Mouse (Mus musculus) fibroblast of lung, adult 2 months (primary cell): ENCODE data around the gene Edem2.
A peak's percentile ranks its signal among the peaks of the same experiment; 100 is the strongest.

Experiments used
- DNase-seq: peaks from one replicate; pipeline ENCODE4 v3.0.0-alpha.2; 2011; ENCODE audit warnings: low read depth

Edem2 gene

GRCm38 (mm10) chr2:155687746-155688145 is 41.5 kb downstream of the Edem2 start:
- DNase-seq = no peak

- DNase-seq = no peak
Measured at GRCm38 (mm10) chr2:155686572-155686971, 42.7 kb downstream of the Edem2 start.

- DNase-seq = no peak
Measured at GRCm38 (mm10) chr2:155683821-155684220, 45.5 kb downstream of the Edem2 start.

GRCm38 (mm10) chr2:155683137-155683536 is 46.1 kb downstream of the Edem2 start:
- no peak for DNase-seq

DNA sequence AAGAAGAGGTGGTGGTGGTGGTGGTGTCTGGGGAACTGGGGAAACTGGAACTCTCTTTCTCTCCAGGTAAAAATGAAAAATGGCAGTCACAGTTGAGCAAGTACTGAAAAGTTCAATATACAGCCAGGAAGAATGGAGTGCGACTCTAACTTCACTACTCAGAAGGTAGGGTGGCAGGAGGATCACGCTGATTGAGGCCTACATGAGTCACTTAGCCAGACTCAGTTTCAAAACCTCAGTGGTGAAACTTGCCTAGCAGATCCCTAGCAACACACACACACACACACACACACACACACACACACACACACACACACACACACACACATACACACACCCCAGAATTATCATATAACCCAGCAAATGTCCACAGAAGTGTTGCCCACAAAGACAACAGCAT is 47.4 kb downstream of the Edem2 start:
- no peak for DNase-seq

DNA sequence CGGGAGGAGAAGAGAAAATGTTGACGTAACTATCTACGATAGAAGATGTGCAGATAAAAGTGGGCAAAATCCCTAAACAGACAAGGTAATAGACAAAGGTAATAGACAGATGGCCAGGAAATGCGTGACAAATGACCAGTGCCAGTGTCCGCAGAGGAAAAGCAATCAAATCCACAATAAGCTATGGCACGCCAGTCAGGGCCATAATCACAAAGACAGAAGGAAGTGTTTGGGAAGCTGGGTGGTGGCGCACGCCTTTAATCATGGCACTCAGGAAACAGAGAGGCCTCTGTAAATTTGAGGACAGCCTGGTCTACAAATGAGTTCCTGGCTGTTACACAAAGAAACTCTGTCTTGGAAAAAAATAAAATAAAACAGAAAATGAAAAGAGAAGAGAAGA is 48.1 kb downstream of the Edem2 start:
- DNase-seq = no peak

GRCm38 (mm10) chr2:155680591-155680990 is 48.7 kb downstream of the Edem2 start:
- no peak for DNase-seq

DNA sequence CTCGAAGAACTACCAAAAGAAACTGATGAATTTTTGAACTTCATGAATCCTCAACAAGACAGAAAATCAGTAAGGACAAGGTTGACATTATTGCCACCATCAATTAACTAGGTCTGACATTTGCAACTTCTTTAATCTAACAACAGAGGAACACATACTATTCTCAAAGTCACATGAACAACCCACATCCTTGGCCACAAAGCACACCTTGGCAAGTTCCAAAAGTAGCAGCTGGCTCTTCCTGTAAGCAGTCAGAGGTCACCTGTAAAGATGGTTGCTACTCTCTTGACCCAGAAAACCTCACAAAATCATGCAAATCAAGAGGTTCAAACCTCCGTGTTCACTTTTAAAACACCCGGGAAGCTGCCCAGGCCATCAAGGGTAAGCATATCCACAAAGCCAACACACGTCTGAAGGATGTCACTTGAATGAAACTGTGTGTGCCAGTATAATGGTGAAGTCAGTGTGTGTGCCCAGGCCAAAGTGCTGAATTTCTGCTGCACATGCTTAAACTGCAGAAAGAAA is 49.6 kb downstream of the Edem2 start:
- DNase-seq = no peak

DNA sequence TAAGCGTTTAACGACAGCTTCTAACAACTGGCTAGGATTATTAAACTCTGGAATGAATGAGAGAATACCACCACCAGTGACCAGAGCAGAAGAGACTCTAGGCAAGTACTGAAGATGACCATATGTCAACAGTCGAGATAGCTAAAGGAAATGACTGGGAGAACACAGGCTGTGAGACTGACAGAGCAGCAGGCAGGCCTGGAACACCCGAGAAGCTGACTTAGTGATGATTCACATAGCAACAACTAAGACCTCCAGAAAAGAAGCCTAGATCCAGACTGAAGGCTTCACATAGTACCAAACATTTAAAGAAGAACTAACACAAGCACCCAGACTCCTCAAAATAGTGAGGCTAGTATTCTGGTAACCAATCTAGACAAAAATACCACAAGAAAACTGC is 54.2 kb downstream of the Edem2 start:
- DNase-seq = no peak

GRCm38 (mm10) chr2:155673546-155673945 is 55.7 kb downstream of the Edem2 start:
- no peak for DNase-seq

GRCm38 (mm10) chr2:155671236-155671635 is 58.0 kb downstream of the Edem2 start:
- DNase-seq = no peak

DNA sequence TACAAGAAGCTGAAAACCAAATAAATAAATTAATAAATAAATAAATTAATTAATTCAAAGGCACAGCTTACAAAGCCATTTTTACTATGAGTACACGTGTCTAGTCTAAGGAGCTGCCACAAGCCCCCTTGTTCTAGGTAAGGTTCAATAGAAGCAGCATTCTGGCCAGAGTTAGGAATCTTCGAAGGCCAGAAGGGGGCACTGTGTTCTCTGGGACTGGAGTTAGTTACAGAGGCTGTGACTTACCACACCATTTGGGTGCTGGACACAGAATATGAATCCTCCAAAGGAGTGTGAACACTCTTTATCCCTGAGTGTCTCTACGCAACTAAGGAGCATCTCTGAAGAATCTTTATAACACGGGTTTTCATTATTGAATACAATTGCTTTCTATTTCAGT is 60.8 kb downstream of the Edem2 start:
- no peak for DNase-seq

- no peak for DNase-seq
Measured at GRCm38 (mm10) chr2:155667881-155668280, 61.4 kb downstream of the Edem2 start.

GRCm38 (mm10) chr2:155663910-155664460 is 65.3 kb downstream of the Edem2 start:
- no peak for DNase-seq

DNA sequence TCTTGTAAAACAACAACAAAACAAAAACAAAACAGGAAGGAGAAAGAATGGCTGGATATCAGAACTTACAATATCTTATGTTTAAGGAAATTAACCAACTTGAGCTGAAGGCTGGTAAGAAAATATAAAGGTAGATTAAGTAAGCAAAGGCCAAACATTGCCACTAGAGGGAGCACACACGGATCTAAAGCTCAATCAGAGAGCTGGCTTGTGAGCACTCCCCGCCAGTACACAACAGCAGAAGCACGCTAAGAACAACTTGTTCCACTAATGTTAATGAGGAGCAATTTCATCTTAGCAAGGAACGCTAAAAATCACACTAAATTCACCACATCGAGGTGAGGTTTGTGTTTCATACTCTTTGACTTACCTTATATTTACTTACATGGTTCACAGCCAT is 66.2 kb downstream of the Edem2 start:
- peak; percentile 35 for DNase-seq

DNA sequence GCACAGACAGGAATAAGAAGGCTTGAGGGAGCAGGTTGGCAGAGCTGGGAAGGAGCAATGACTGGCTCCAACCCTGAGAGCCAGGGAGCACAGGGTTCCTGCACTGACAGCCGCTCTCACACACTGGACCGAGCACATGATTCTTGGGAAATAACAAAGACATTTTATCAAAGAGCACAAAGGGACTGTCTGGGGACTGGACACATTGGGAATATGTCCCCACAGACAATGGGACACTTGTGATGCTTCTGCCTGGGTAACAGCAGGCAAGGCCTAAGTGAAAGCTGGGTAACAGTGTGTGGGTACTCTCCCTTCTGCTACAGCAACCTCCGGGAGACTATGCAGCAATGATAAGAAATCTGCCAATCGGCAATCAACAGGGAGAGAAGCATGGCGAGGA is 66.9 kb downstream of the Edem2 start:
- no peak for DNase-seq

GRCm38 (mm10) chr2:155655759-155656372 is 73.4 kb downstream of the Edem2 start:
- DNase-seq = no peak

- no peak for DNase-seq
Measured at GRCm38 (mm10) chr2:155652618-155653017, 76.7 kb downstream of the Edem2 start.
